In the genomic region with DNA sequence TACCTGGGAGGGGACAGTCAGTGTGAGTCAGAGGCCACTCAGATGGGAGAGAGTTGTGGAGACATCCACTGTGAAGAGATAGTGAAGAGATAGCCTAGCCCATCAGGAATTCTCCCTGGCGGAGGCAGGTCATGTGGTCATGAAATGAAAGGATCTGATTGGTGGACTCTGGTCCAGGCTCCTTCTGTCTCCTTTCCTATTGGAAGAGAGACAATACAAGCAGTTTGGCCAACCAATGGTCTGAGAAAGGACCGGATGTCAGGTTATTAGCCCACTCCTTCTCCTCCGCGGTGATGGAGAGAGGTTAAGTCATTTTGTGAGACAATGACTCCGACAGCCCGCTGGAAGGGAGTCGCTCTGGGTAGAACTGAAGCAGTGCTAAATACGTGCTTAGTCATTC, we compare ENCODE assay signal across 14 mouse cellular contexts. TPM values are rescaled to one million over a fixed set of nuclear protein-coding genes. Genes with fewer than 3 reads are reported as not detected.
DNase-seq lines count a peak whose midpoint lies in the region; ATAC-seq and TF ChIP-seq lines count a peak whose summit lies in the region.
"Had no signal": no experiment of that assay in that cellular context is flagged by ENCODE, and none has a peak within 500 bp of the region (broad histone marks: within the 10 kb centered on the region; RNA-seq: fewer than 3 reads in every experiment).

No protein-coding gene starts in this region.

- no peaks in the 10 kb centered on the region for H3K27me3 ChIP-seq in liver, embryonic 12.5 days (replicated peaks)
- no peaks in the 10 kb centered on the region for H3K27me3 ChIP-seq in liver, postnatal 0 days (ENCODE audit: insufficient read depth, low read length)
- H3K27me3 ChIP-seq in E14TG2a.4 (ENCODE audit: insufficient read depth, low read length): no peaks in the 10 kb centered on the region
- H3K27me3 ChIP-seq: CH12.LX; heart, embryonic 12.5 days; midbrain, embryonic 12.5 days had no signal

- WGBS in liver, embryonic 12.5 days (ENCODE audit: insufficient replicate concordance): 67% methylated on average over 8 of the region's 8 CpGs
- 78% methylated on average over 8 of the region's 8 CpGs for WGBS in liver, postnatal 0 days (ENCODE audit: insufficient replicate concordance)

- H3K27ac ChIP-seq in liver, embryonic 12.5 days: no peak overlapping the region
- no peak overlapping the region for H3K27ac ChIP-seq in liver, postnatal 0 days (ENCODE audit: low read depth)
- peak overlapping the region; percentile 62 for H3K27ac ChIP-seq in brown adipose tissue, adult 24 weeks (replicated peaks; ENCODE audit: low read depth, low read length)
- H3K27ac ChIP-seq: midbrain, embryonic 12.5 days had no signal

- H3K4me1 ChIP-seq in liver, embryonic 12.5 days: no peaks in the 10 kb centered on the region
- H3K4me1 ChIP-seq in liver, postnatal 0 days (ENCODE audit: insufficient read depth): no peaks in the 10 kb centered on the region
- H3K4me1 ChIP-seq in E14TG2a.4 (replicated peaks; ENCODE audit: low read depth, low read length): peaks cover 40% of the 10 kb centered on the region
- no peaks in the 10 kb centered on the region for H3K4me1 ChIP-seq in brown adipose tissue, adult 24 weeks (ENCODE audit: control insufficient read depth, insufficient read depth, insufficient read length, low read length)
- H3K4me1 ChIP-seq: heart, embryonic 12.5 days; midbrain, embryonic 12.5 days had no signal

- no peaks in the 10 kb centered on the region for H3K36me3 ChIP-seq in liver, embryonic 12.5 days
- no peaks in the 10 kb centered on the region for H3K36me3 ChIP-seq in liver, postnatal 0 days (replicated peaks; ENCODE audit: insufficient read depth, low read length)
- H3K36me3 ChIP-seq in E14TG2a.4 (ENCODE audit: insufficient read depth, low read length): peaks cover 15% of the 10 kb centered on the region
- H3K36me3 ChIP-seq: heart, embryonic 12.5 days; hindbrain, embryonic 10.5 days; midbrain, embryonic 12.5 days had no signal

- H3K9me3 ChIP-seq in liver, embryonic 12.5 days (replicated peaks): no peaks in the 10 kb centered on the region
- H3K9me3 ChIP-seq in liver, postnatal 0 days (ENCODE audit: low read length): no peaks in the 10 kb centered on the region
- peaks cover 10% of the 10 kb centered on the region for H3K9me3 ChIP-seq in E14TG2a.4 (ENCODE audit: low read length)
- H3K9me3 ChIP-seq: heart, embryonic 12.5 days had no signal

- no peak for DNase-seq in liver, postnatal 0 days
- DNase-seq in ES-CJ7 (ENCODE audit: low read depth, low spot score): peak; percentile 93
- DNase-seq in urinary bladder, postnatal 10 days (ENCODE audit: low spot score): no peak
- no peak for DNase-seq in cerebellum, postnatal 10 days
- DNase-seq: adrenal gland, postnatal 10 days; cerebellum, postnatal 36 days; thymus, adult 18-20 months had no signal

- no peak overlapping the region for H3K9ac ChIP-seq in liver, embryonic 12.5 days
- no peak overlapping the region for H3K9ac ChIP-seq in liver, postnatal 0 days (replicated peaks)
- H3K9ac ChIP-seq: heart, embryonic 12.5 days; midbrain, embryonic 12.5 days had no signal

- no peak overlapping the region for H3K4me3 ChIP-seq in liver, embryonic 12.5 days
- H3K4me3 ChIP-seq in liver, postnatal 0 days (ENCODE audit: low read depth, low read length): no peak overlapping the region
- H3K4me3 ChIP-seq in E14TG2a.4 (replicated peaks; ENCODE audit: low read length): peak overlapping the region; percentile 74
- no peak overlapping the region for H3K4me3 ChIP-seq in brown adipose tissue, adult 24 weeks (ENCODE audit: insufficient read depth, low read depth, low read length)
- H3K4me3 ChIP-seq: heart, embryonic 12.5 days; hindbrain, embryonic 10.5 days; midbrain, embryonic 12.5 days had no signal

- TF ChIP-seq CTCF in liver, postnatal 0 days (IDR thresholded peaks at IDR 0.05; ENCODE audit: low read depth): no peak
- no peak for TF ChIP-seq CTCF in E14TG2a.4 (conservative IDR thresholded peaks at IDR 0.05; ENCODE audit: low read length)

- no peak overlapping the region for H3K4me2 ChIP-seq in liver, embryonic 12.5 days
- no peak overlapping the region for H3K4me2 ChIP-seq in liver, postnatal 0 days (ENCODE audit: low read depth, low read length)
- H3K4me2 ChIP-seq: heart, embryonic 12.5 days; midbrain, embryonic 12.5 days had no signal

- 0 out of 2 replicates have a peak, but pooled peaks have one; percentile 13 for ATAC-seq in liver, embryonic 12.5 days
- no peak for ATAC-seq in liver, postnatal 0 days

- no peak for TF ChIP-seq EP300 in liver, postnatal 0 days (IDR thresholded peaks at IDR 0.05; ENCODE audit: low read depth)

RNA-seq across cellular contexts. Expression of a gene that starts 26.8 kb away (rescaled TPM):
- polyA plus RNA-seq in liver, embryonic 12.5 days (2016; fragmentation: Nextera tagmentation; extraction: Ambion mirVana): 7.1 and 7.7 TPM in 2 replicates
- 93.3 and 104 TPM in 2 replicates for polyA plus RNA-seq in liver, postnatal 0 days (2015; fragmentation: Nextera tagmentation; extraction: Ambion mirVana)
- not detected in 2 replicates for polyA plus RNA-seq in brown adipose tissue, adult 24 weeks (2012; ENCODE audit: insufficient read depth, insufficient read length, missing spikeins)

Comparison
In these comparisons a context has a peak if more than half of its experiments do, and no peak if none do; other contexts are left out.
1. RNA of a gene that starts 26.8 kb away (polyA plus RNA-seq): 93.3 to 104 TPM in liver, postnatal 0 days; 7.1 to 7.7 TPM in liver, embryonic 12.5 days and not detected in brown adipose tissue, adult 24 weeks; every median in the first group is over 10 times any median in the second.